Mouse (Mus musculus) ovary, postnatal 36 days (tissue): ENCODE results near the gene Tmem11.

Experiments
- DNase-seq: peaks from one replicate; pipeline ENCODE4 v3.0.0; 2022; ENCODE audit warnings: low spot score, mixed read lengths

The Tmem11 gene

DNA sequence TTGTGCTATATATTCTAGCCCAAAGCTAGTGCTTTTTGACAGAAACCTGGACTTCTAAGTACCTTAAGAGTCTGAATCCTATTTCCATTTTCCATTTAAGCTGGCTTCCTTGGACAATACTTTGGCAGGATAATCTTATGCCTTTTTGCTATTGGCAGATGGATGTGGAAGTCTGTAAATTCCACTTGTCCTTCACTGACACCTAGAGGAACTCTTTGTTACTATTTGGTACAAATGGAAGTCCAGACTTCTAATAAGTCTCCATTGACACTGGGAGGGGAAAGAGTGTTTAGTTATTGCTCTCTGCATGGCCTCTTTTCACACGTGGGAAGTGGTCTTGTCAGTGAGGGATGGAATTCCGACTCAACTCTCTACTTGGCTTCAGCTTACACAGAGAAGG lies 50.2 kb downstream of the Tmem11 start:
- no peak for DNase-seq

DNA sequence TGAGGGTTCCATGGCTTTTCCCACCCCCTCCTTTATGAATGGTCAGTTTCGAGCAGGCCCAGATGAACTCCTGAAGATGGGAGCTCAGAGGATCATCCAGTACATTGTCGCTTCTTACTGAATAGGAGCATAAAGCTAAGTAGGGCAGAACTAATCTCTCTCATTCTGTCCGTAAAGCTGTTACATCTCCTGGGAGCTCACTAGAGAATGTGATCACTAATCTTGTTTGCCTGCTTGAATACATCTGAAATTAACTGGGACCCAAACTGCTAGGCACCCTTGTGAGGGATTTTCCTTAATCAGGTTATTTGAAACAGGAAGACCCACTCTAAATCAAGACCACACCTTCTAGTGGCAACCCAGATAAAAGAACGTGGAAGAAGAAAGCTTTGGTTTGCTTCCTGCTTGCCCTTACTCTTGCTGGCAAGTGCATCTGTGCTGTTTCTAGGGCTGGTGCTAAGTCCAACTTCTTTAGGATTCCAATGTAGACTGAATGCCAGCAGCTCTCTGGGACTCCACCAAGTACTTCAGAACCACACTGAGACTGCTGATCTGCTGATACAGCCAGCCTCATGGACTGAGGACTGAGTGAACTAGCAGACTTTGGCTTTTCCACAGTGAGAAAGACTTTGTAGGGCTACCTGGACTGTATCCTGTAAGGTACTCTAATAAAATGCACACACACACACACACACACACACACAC lies 51.7 kb downstream of the Tmem11 start:
- no peak for DNase-seq

- DNase-seq, result no peak
Observed at GRCm38 (mm10) chr11:60826700-60827099, 52.4 kb downstream of the Tmem11 start.

GRCm38 (mm10) chr11:60825191-60825590 lies 53.9 kb downstream of the Tmem11 start:
- no peak for DNase-seq

DNA sequence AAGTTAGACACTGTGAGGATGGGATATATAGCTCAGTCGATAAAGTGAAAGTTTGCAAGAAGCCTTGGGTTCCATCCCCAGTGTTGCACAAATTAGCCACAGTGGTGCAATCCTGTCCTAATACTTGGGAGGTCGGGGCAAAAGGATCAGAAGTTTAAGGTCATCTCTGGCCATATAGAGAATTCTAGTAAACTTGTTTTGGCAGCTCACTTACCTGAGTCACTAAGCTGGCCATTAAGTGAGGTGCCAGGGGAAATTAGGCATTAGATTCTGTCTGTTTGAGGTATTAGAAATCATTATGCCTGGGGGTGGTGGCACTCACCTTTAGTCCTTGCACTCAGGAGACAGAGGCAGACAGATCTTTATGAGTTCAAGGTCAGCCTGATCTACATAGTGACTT lies 55.3 kb downstream of the Tmem11 start:
- DNase-seq, result no peak

- DNase-seq, result no peak
Observed at GRCm38 (mm10) chr11:60816398-60816797, 62.7 kb downstream of the Tmem11 start.
